Mouse (Mus musculus) neutrophil, adult 65 days (primary cell): Measurements from ENCODE around the gene Slc35d3. TPM values are rescaled to one million over a fixed set of nuclear protein-coding genes. Genes with fewer than 3 reads are reported as not detected.

Experiments
- total RNA-seq: library from RNA; stranded (reverse); gene quantifications from 2 replicates; pipeline ENCODE4 v1.2.4, GENCODE M21; 2023

Slc35d3 gene
- total RNA-seq, result 0.14 and 0.41 TPM in 2 replicates

GRCm38 (mm10) chr10:19850998-19851691 lies at the start of gene Slc35d3:
Gene Slc35d3 (minus strand): TSS chr10:19851459.

Other genes starting within 250 kb of the Slc35d3 start
- 1.1 and 1.3 TPM in 2 replicates for gene Il22ra2, start 229.5 kb downstream of the Slc35d3 start, total RNA-seq
- gene Il20ra, start 138.9 kb downstream of the Slc35d3 start, total RNA-seq, result not detected in 2 replicates
- gene Pex7, start 56.2 kb upstream of the Slc35d3 start, total RNA-seq, result 15.6 and 16.6 TPM in 2 replicates
- 132 and 259 TPM in 2 replicates for gene Map3k5, start 83.0 kb upstream of the Slc35d3 start, total RNA-seq